Mouse (Mus musculus): ENCODE data around the gene Gatad1. TPM values are rescaled to one million over a fixed set of nuclear protein-coding genes. Genes with fewer than 3 reads are reported as not detected.
A peak's percentile ranks its signal among the peaks of the same experiment; 100 is the strongest.
"Not testable (repeated sequence)": the region's sequence is repeated elsewhere in the genome, so short reads cannot be mapped to it uniquely, and the experiment has no call there.

Gatad1 gene
- polyA plus RNA-seq, 1 experiment = 64.7 TPM

- no peaks in the 10 kb centered on the region for H3K36me3 ChIP-seq (replicated peaks; ENCODE audit: low read length)
- peaks cover 33% of the 10 kb centered on the region for H3K4me1 ChIP-seq
- H3K27me3 ChIP-seq (replicated peaks) = no peaks in the 10 kb centered on the region
- H3K9me3 ChIP-seq = no peaks in the 10 kb centered on the region
- TF ChIP-seq FLI1 (IDR thresholded peaks at IDR 0.05; ENCODE audit: low read length) (no peak), GATA1 (IDR thresholded peaks at IDR 0.05; ENCODE audit: borderline replicate concordance, low read length) (no peak)
- no peak overlapping the region for H3K4me3 ChIP-seq (replicated peaks)
Observed at GRCm38 (mm10) chr5:3665225-3665624, 8.2 kb upstream of the Gatad1 start.

DNA sequence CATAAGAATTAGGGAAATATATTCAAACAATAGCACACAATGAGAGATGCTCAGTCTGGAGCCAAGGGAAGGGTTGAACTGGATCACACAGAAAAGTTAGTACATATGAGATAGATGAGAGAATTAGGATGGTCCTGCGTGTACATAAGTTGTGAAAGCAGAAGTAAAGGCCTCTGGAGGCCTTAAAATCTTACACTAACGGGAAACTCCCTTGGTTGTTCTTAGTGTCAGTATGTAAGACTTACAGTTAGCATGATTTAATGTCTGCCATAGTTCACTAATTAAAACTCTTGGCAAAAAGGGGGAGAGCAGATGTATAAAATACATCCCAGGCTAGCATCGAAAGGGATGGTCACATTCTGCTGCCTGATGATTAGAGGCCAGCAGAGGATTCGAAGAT is 3.2 kb downstream of the Gatad1 start:
- Histone ChIP-seq H3K9me3 (peaks cover 2% of the 10 kb centered on the region; the same call in 1 of the 2 replicates), H3K4me3 (replicated peaks) (no peak overlapping the region), H3K4me1 (peaks cover 37% of the 10 kb centered on the region), H3K36me3 (replicated peaks; ENCODE audit: low read length) (peaks cover under 1% of the 10 kb centered on the region), H3K27me3 (replicated peaks) (no peaks in the 10 kb centered on the region)
- TF ChIP-seq FLI1 (IDR thresholded peaks at IDR 0.05; ENCODE audit: low read length) (no peak), GATA1 (IDR thresholded peaks at IDR 0.05; ENCODE audit: borderline replicate concordance, low read length) (no peak)

DNA sequence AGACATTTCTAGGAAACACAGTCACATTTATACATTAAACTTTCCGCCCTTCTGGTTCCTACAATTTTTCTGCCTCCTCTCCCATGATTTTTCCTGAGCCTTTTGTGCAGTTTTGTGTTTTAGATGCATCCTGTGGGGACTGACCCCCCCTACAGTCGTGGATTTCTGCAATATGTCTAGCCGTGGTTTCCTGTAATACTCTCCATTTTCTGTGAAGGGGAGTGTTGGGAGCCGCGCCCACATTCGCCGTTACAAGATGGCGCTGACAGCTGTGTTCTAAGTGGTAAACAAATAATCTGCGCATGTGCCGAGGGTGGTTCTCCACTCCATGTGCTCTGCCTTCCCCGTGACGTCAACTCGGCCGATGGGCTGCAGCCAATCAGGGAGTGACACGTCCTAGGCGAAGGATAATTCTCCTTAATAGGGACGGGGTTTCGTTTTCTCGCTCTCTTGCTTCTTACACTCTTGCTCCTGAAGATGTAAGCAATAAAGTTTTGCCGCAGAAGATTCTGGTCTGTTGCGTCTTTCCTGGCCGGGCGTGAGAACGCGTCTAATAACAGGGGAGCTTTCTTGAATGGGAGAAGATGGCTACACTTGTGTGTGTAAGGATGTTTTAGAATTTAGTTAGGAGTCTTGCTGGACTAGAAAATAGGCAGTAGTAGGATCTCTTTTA is 3.9 kb downstream of the Gatad1 start:
- H3K4me1 ChIP-seq = peaks cover 45% of the 10 kb centered on the region
- H3K4me3 ChIP-seq (replicated peaks); H3K36me3 ChIP-seq (replicated peaks; ENCODE audit: low read length); H3K27me3 ChIP-seq (replicated peaks); H3K9me3 ChIP-seq: not testable (repeated sequence)

DNA sequence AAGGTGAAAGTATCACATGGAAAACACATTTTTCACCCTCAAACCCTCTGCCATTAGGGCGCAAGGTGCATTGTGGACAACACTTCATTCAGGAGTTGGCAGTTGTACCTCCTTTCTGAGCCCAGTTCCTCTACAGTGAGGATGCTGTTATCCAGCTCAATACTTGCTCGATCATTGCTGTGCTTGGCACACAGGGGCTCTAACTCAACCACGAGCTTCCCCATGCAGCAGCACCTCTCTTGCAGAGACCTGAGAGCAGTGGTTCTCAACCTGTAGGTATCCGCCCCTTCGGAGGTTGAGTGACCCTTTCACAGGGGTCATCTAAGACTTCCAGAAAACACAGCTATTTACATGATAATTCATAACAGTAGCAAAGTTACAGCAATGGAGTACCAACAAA is 5.4 kb downstream of the Gatad1 start:
- H3K4me1 ChIP-seq = peaks cover 45% of the 10 kb centered on the region
- H3K36me3 ChIP-seq (replicated peaks; ENCODE audit: low read length) = no peaks in the 10 kb centered on the region
- no peaks in the 10 kb centered on the region for H3K9me3 ChIP-seq
- H3K27me3 ChIP-seq (replicated peaks) = no peaks in the 10 kb centered on the region
- TF ChIP-seq FLI1 (IDR thresholded peaks at IDR 0.05; ENCODE audit: low read length) (no peak), GATA1 (IDR thresholded peaks at IDR 0.05; ENCODE audit: borderline replicate concordance, low read length) (no peak)
- no peak overlapping the region for H3K4me3 ChIP-seq (replicated peaks)

DNA sequence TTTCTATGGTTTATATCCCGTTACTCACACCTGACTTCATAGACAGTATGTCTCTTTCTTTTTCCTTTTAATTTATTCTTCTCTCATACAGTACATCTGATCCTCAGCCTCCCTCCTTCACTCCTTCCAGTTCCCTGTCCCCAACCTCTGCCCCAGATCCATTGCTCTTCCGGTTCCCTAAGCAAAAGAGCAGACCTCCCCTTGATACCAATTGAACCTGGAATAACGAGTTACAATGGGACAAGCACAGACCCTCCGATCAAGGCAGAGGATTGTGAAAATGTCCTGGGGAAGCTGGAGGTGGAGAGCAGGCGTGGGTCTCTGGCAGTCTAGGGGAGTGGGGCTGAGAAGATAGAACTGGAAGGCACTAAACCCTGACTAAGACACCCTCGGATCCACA is 6.1 kb downstream of the Gatad1 start, which contains the start of gene Tmbim7:
Gene Tmbim7 (plus strand): TSS at position 301 of the 400 bp plus-strand sequence.
- TF ChIP-seq FLI1 (IDR thresholded peaks at IDR 0.05; ENCODE audit: low read length) (no peak), GATA1 (IDR thresholded peaks at IDR 0.05; ENCODE audit: borderline replicate concordance, low read length) (no peak)
- H3K36me3 ChIP-seq (replicated peaks; ENCODE audit: low read length) = peaks cover under 1% of the 10 kb centered on the region
- no peaks in the 10 kb centered on the region for H3K9me3 ChIP-seq
- no peaks in the 10 kb centered on the region for H3K27me3 ChIP-seq (replicated peaks)
- peaks cover 52% of the 10 kb centered on the region for H3K4me1 ChIP-seq
- no peak within 1 kb of the TSS for H3K4me3 ChIP-seq (replicated peaks)

DNA sequence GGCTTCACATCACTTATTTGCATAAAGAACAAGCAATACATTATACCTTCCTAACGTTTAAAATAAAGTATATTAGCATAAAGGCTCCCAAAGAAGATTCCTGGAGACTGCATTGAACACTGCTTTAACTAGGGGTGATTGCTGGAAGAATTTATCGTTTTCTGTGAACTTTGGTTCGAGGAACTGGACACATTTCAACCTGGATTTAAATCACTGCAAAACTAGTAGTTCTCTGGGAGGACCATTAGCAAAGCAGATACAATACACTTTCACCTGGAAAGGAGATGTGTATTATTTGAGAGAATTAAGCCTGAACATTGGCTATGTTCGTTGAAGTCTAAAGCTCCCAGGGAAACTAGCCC is 8.2 kb downstream of the Gatad1 start:
- Histone ChIP-seq H3K27me3 (replicated peaks) (no peaks in the 10 kb centered on the region), H3K4me1 (peaks cover 72% of the 10 kb centered on the region), H3K4me3 (replicated peaks) (no peak overlapping the region), H3K9me3 (no peaks in the 10 kb centered on the region), H3K36me3 (replicated peaks; ENCODE audit: low read length) (peaks cover 21% of the 10 kb centered on the region)
- TF ChIP-seq FLI1 (IDR thresholded peaks at IDR 0.05; ENCODE audit: low read length) = no peak
- no peak for TF ChIP-seq GATA1 (IDR thresholded peaks at IDR 0.05; ENCODE audit: borderline replicate concordance, low read length)

DNA sequence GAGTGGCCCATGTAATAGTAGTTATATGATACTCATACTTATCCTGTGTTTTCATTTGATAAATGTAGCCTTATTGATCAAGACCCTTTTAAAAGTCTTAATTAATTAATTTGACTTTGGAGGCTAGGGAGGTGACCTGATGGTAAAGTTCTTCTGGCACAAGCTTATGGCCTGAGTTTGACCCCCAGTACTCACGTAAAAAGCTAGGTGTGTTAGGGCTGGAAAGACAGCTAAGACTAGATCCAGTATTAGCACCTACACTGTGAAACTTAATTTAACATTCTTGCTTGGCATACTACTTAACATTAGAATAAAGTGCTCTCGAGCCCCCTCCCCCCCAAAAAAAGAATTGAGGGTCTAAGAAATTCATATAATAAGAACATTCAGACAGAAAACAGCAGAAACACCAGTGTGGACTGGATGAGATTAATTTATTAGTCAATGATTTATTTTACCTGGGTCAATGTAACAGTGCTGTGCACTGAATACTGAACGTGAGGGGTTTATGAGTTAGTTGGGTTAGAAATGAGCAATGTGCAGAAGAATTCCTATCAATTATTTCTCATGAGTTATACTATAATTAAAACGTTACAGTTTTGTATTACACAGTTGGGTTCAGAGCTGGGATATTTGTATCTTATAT is 8.7 kb downstream of the Gatad1 start:
- peak overlapping the region; percentile 98 for H3K4me3 ChIP-seq (replicated peaks)
- peaks cover 26% of the 10 kb centered on the region for H3K36me3 ChIP-seq (replicated peaks; ENCODE audit: low read length)
- H3K4me1 ChIP-seq = peaks cover 75% of the 10 kb centered on the region
- TF ChIP-seq FLI1 (IDR thresholded peaks at IDR 0.05; ENCODE audit: low read length) (no peak), GATA1 (IDR thresholded peaks at IDR 0.05; ENCODE audit: borderline replicate concordance, low read length) (no peak)
- H3K27me3 ChIP-seq (replicated peaks) = no peaks in the 10 kb centered on the region
- no peaks in the 10 kb centered on the region for H3K9me3 ChIP-seq

DNA sequence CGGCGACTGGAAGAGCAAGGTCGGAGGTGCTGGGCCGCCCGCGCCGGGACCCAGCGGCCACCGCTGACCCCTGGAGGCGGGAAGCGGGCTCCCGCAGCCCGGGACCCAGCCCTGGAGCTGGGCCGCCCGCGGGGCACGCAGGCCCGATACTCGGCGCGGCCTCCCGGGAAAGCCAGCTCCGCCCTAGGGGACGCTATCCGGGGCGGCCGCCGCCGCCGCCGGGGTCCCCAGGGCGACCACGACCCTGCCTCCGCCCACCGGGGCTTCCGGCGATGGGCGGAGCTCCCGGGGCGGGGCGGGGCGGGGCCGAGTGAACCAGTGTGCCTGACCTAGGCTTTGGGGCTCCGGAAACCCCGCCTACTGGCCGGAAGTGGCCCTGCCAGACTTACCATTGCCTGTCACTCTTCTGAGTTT is 9.3 kb downstream of the Gatad1 start:
- H3K4me3 ChIP-seq (replicated peaks) = peak overlapping the region; percentile 98
- H3K9me3 ChIP-seq = no peaks in the 10 kb centered on the region
- TF ChIP-seq GATA1 (IDR thresholded peaks at IDR 0.05; ENCODE audit: borderline replicate concordance, low read length) (no peak), FLI1 (IDR thresholded peaks at IDR 0.05; ENCODE audit: low read length) (no peak)
- peaks cover 32% of the 10 kb centered on the region for H3K36me3 ChIP-seq (replicated peaks; ENCODE audit: low read length)
- no peaks in the 10 kb centered on the region for H3K27me3 ChIP-seq (replicated peaks)
- peaks cover 79% of the 10 kb centered on the region for H3K4me1 ChIP-seq

DNA sequence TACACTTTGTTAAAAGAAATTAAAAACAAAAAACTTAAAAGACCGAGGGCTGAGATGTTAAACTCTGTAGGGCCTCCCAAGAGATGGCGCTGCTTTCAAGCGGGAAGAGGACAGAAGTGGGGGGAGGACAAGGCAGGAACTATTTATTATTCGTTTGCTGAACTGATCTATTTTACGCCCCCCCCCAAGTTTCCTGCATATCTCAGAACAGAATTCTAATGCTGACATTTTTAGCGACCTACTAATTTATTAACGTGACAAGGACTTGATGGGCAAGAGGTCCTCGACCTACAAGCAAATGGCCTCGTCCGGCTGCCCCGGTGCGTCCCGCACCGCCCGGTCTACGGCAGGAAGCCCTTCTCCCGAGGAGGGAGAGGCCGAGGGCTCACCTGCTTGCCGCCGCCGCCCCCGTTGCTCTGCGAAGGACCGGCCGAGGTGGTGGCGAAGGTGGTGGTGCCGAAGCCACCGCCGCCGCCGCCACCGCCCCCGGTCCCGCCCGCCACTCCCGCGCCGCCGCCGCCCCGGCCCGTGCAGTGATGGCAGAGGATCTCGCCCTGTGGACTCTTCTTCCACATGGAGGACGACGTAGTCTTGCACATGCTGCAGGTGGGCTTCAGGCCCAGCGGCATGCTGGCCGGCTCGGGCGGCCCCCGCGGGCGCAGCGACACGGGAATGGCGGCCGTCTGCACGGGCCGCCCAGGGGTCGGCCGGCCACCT is 9.8 kb downstream of the Gatad1 start:
- Histone ChIP-seq H3K4me3 (replicated peaks) (peak overlapping the region; percentile 98), H3K27me3 (replicated peaks) (no peaks in the 10 kb centered on the region), H3K4me1 (peaks cover 83% of the 10 kb centered on the region), H3K9me3 (no peaks in the 10 kb centered on the region), H3K36me3 (replicated peaks; ENCODE audit: low read length) (peaks cover 38% of the 10 kb centered on the region)
- no peak for TF ChIP-seq FLI1 (IDR thresholded peaks at IDR 0.05; ENCODE audit: low read length)
- TF ChIP-seq GATA1 (IDR thresholded peaks at IDR 0.05; ENCODE audit: borderline replicate concordance, low read length) = no peak

DNA sequence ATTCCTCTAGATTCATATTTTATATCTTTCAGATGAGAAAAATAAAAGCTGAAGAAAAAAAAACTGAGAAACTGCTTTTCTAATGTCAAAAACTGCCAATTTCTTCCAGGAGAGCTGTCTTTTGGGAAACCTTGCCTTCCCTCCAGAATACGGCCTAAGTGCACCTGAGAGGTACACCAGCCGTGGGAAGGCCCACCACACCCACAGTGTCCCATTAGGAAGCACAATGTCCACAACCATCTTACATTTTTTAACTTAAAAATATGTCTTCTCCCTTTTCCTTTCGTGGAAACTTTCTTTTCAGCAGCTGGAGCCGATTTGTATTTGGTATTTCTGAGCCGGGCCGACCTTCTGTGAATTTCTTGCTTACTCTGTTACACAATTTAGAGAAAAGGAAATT is 10.4 kb downstream of the Gatad1 start:
- no peaks in the 10 kb centered on the region for H3K9me3 ChIP-seq
- H3K27me3 ChIP-seq (replicated peaks) = no peaks in the 10 kb centered on the region
- TF ChIP-seq FLI1 (IDR thresholded peaks at IDR 0.05; ENCODE audit: low read length) (no peak), GATA1 (IDR thresholded peaks at IDR 0.05; ENCODE audit: borderline replicate concordance, low read length) (no peak)
- peaks cover 83% of the 10 kb centered on the region for H3K4me1 ChIP-seq
- H3K36me3 ChIP-seq (replicated peaks; ENCODE audit: low read length) = peaks cover 44% of the 10 kb centered on the region
- H3K4me3 ChIP-seq (replicated peaks) = peak overlapping the region; percentile 98

All from megakaryocyte, embryonic 14.5 days (primary cell).